Mouse (Mus musculus): Measurements from ENCODE around the gene Gm47995. TPM values are rescaled to one million over a fixed set of nuclear protein-coding genes. Genes with fewer than 3 reads are reported as not detected.

Gm47995 gene
- polyA plus RNA-seq (2012; rRNA removed; ENCODE audit: low replicate concordance) = 0.69 TPM in 1 of 2 replicates, not detected in the other

DNA sequence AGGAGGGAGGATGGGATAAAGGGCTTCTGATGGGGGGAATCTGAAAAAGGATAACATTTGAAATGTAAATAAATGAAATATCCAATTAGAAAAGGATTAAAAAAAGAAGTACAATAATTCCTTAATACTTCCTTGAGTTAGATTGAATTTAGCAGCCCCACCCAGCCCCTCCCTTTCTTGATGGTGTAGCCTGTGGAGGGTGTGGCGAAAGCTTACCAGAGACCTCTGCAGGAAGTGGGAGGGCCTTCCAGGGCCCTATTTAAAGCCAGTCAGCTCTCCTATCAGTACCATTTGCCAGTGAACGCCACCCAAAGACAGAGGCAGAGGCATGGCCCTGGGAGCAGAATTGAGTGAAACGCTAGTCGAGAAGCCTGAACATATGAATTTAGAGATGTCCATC is at the start of gene Gm47995:
TSS of gene Gm47995 (plus strand) at position 329 of the 400 bp plus-strand sequence.

DNA sequence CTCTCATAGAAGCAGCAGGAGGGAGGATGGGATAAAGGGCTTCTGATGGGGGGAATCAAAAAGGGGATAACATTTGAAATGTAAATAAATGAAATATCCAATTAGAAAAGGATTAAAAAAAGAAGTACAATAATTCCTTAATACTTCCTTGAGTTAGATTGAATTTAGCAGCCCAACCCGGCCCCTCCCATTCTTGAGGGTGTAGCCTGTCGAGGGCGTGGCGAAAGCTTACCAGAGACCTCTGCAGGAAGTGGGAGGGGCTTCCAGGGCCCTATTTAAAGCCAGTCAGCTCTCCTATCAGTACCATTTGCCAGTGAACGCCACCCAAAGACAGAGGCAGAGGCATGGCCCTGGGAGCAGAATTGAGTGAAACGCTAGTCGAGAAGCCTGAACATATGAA is 16.0 kb upstream of the Gm47995 start, which contains the start of gene Gm47985:
TSS of gene Gm47985 (plus strand) at position 272 of the 400 bp plus-strand sequence.

DNA sequence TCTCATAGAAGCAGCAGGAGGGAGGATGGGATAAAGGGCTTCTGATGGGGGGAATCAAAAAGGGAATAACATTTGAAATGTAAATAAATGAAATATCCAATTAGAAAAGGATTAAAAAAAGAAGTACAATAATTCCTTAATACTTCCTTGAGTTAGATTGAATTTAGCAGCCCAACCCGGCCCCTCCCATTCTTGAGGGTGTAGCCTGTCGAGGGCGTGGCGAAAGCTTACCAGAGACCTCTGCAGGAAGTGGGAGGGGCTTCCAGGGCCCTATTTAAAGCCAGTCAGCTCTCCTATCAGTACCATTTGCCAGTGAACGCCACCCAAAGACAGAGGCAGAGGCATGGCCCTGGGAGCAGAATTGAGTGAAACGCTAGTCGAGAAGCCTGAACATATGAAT is 6.2 kb upstream of the Gm47995 start, which contains the start of gene Gm8947:
TSS of gene Gm8947 (plus strand) at position 302 of the 400 bp plus-strand sequence.

DNA sequence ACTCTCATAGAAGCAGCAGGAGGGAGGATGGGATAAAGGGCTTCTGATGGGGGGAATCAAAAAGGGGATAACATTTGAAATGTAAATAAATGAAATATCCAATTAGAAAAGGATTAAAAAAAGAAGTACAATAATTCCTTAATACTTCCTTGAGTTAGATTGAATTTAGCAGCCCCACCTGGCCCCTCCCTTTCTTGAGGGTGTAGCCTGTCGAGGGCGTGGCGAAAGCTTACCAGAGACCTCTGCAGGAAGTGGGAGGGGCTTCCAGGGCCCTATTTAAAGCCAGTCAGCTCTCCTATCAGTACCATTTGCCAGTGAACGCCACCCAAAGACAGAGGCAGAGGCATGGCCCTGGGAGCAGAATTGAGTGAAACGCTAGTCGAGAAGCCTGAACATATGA is 5.6 kb downstream of the Gm47995 start, which contains the start of gene 3110040M04Rik:
TSS of gene 3110040M04Rik (plus strand) at position 304 of the 400 bp plus-strand sequence.

DNA sequence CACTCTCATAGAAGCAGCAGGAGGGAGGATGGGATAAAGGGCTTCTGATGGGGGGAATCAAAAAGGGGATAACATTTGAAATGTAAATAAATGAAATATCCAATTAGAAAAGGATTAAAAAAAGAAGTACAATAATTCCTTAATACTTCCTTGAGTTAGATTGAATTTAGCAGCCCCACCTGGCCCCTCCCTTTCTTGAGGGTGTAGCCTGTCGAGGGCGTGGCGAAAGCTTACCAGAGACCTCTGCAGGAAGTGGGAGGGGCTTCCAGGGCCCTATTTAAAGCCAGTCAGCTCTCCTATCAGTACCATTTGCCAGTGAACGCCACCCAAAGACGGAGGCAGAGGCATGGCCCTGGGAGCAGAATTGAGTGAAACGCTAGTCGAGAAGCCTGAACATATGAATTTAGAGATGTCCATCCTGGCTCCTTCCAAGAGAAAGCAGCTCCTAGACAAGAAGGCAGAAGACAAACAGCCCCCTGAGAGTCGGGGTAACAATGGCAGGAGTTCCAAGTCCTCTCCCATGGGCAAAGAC is 11.6 kb downstream of the Gm47995 start, which contains the start of gene Gm47996:
TSS of gene Gm47996 (plus strand) at position 308 of the 532 bp plus-strand sequence.

Other genes with a start within 250 kb of the Gm47995 start
- gene Hmcn1, start 205.0 kb upstream of the Gm47995 start, polyA plus RNA-seq (2012; rRNA removed; ENCODE audit: low replicate concordance) = 0.75 and 0.77 TPM in 2 replicates
- gene Gm47985, start 15.9 kb upstream of the Gm47995 start, polyA plus RNA-seq (2012; rRNA removed; ENCODE audit: low replicate concordance) = 0.26 TPM in 1 of 2 replicates, not detected in the other
- gene Gm8947, start 6.1 kb upstream of the Gm47995 start, polyA plus RNA-seq (2012; rRNA removed; ENCODE audit: low replicate concordance) = 0.09 TPM in 1 of 2 replicates, not detected in the other
- gene 3110040M04Rik, start 5.7 kb downstream of the Gm47995 start, polyA plus RNA-seq (2012; rRNA removed; ENCODE audit: low replicate concordance) = not detected in 2 replicates
- gene Gm47996, start 11.7 kb downstream of the Gm47995 start, polyA plus RNA-seq (2012; rRNA removed; ENCODE audit: low replicate concordance) = 0.19 TPM in 1 of 2 replicates, not detected in the other
- gene Ivns1abp, start 146.0 kb downstream of the Gm47995 start, polyA plus RNA-seq (2012; rRNA removed; ENCODE audit: low replicate concordance) = 16.1 and 37.6 TPM in 2 replicates
- gene Swt1, start 230.0 kb downstream of the Gm47995 start, polyA plus RNA-seq (2012; rRNA removed; ENCODE audit: low replicate concordance) = 0.87 and 2.0 TPM in 2 replicates
- 13.8 and 15.8 TPM in 2 replicates for gene Trmt1l, start 230.1 kb downstream of the Gm47995 start, polyA plus RNA-seq (2012; rRNA removed; ENCODE audit: low replicate concordance)

Data from duodenum, adult 2 months (tissue).